Mouse (Mus musculus) effector memory CD4-positive, alpha-beta T cell, adult 7 months (primary cell): ENCODE data around the gene Prl3a1. TPM values are rescaled to one million over a fixed set of nuclear protein-coding genes. Genes with fewer than 3 reads are reported as not detected.

Source experiments
- polyA plus RNA-seq: library from polyadenylated mRNA; unstranded; fragments of 100-300 nt; shearing (Covaris generic); gene quantifications from one replicate; pipeline ENCODE4 v1.2.1, GENCODE M21; 2017

Gene Prl3a1
- polyA plus RNA-seq, result not detected

GRCm38 (mm10) chr13:27259136-27259535 lies at the start of gene Prl3a1:
Gene Prl3a1 (plus strand): TSS chr13:27259436.

GRCm38 (mm10) chr13:27241547-27241946 lies 17.7 kb upstream of the Prl3a1 start, which contains the start of gene Prl3b1:
Gene Prl3b1 (plus strand): TSS chr13:27241847.

GRCm38 (mm10) chr13:27312334-27313225 lies 53.3 kb downstream of the Prl3a1 start, which contains the start of gene Prl6a1:
Gene Prl6a1 (plus strand): TSS chr13:27312627.

Other genes starting within 250 kb of the Prl3a1 start
- 0.51 TPM for gene Prl, start 201.9 kb upstream of the Prl3a1 start, polyA plus RNA-seq
- gene Prl3d1, start 165.2 kb upstream of the Prl3a1 start, polyA plus RNA-seq, result not detected
- gene Prl3d2, start 137.7 kb upstream of the Prl3a1 start, polyA plus RNA-seq, result not detected
- gene Prl3d3, start 102.6 kb upstream of the Prl3a1 start, polyA plus RNA-seq, result not detected
- gene Prl3c1, start 62.8 kb upstream of the Prl3a1 start, polyA plus RNA-seq, result not detected
- not detected for gene Prl3b1, start 17.6 kb upstream of the Prl3a1 start, polyA plus RNA-seq
- gene Prl6a1, start 53.2 kb downstream of the Prl3a1 start, polyA plus RNA-seq, result 0.60 TPM
- gene Prl8a2, start 86.2 kb downstream of the Prl3a1 start, polyA plus RNA-seq, result not detected
- not detected for gene Prl2b1, start 131.4 kb downstream of the Prl3a1 start, polyA plus RNA-seq
- gene Prl8a6, start 179.3 kb downstream of the Prl3a1 start, polyA plus RNA-seq, result not detected